Mouse (Mus musculus): ENCODE results near the gene Nuak1. TPM values are rescaled to one million over a fixed set of nuclear protein-coding genes. Genes with fewer than 3 reads are reported as not detected.

Nuak1 gene
- polyA plus RNA-seq, 1 experiment = 4.0 TPM

GRCm38 (mm10) chr10:84387338-84387737, 53.1 kb downstream of the Nuak1 start:
- TF ChIP-seq CTCF (IDR thresholded peaks at IDR 0.05; ENCODE audit: control insufficient read depth, insufficient read depth, low read length) (no peak), POLR2A (IDR thresholded peaks at IDR 0.05; ENCODE audit: borderline replicate concordance, control insufficient read depth, low read depth, low read length) (no peak)
- WGBS = 6% methylated on average over 4 of the region's 4 CpGs
- Histone ChIP-seq H3K4me3 (replicated peaks; ENCODE audit: control insufficient read depth, low read depth, low read length) (no peak overlapping the region), H3K4me1 (ENCODE audit: control insufficient read depth, insufficient read depth, low read length) (peaks cover 2% of the 10 kb centered on the region; the same call in 1 of the 2 replicates), H3K27ac (ENCODE audit: control insufficient read depth, insufficient read depth, low read depth, low read length, poor library complexity) (0 out of 2 replicates have a peak overlapping the region, but pooled peaks have one; percentile 22)

- no peak overlapping the region for H3K4me3 ChIP-seq (replicated peaks; ENCODE audit: control insufficient read depth, low read depth, low read length)
- no peak for TF ChIP-seq POLR2A (IDR thresholded peaks at IDR 0.05; ENCODE audit: borderline replicate concordance, control insufficient read depth, low read depth, low read length)
- TF ChIP-seq CTCF (IDR thresholded peaks at IDR 0.05; ENCODE audit: control insufficient read depth, insufficient read depth, low read length) = no peak
- no peak overlapping the region for H3K27ac ChIP-seq (ENCODE audit: control insufficient read depth, insufficient read depth, low read depth, low read length, poor library complexity)
- WGBS = 73% methylated on average over 13 of the region's 13 CpGs
- H3K4me1 ChIP-seq (ENCODE audit: control insufficient read depth, insufficient read depth, low read length) = peaks cover 2% of the 10 kb centered on the region; the same call in 1 of the 2 replicates
Measured at GRCm38 (mm10) chr10:84386625-84387242, 53.7 kb downstream of the Nuak1 start.

- 86% methylated on average over 3 of the region's 3 CpGs for WGBS
- TF ChIP-seq CTCF (IDR thresholded peaks at IDR 0.05; ENCODE audit: control insufficient read depth, insufficient read depth, low read length) = no peak
- TF ChIP-seq POLR2A (IDR thresholded peaks at IDR 0.05; ENCODE audit: borderline replicate concordance, control insufficient read depth, low read depth, low read length) = no peak
- no peak overlapping the region; the same call in 1 of the 2 replicates for H3K27ac ChIP-seq (ENCODE audit: control insufficient read depth, insufficient read depth, low read depth, low read length, poor library complexity)
- peaks cover 2% of the 10 kb centered on the region; the same call in 1 of the 2 replicates for H3K4me1 ChIP-seq (ENCODE audit: control insufficient read depth, insufficient read depth, low read length)
- H3K4me3 ChIP-seq (replicated peaks; ENCODE audit: control insufficient read depth, low read depth, low read length) = no peak overlapping the region
Measured at GRCm38 (mm10) chr10:84386214-84386613, 54.2 kb downstream of the Nuak1 start.

DNA sequence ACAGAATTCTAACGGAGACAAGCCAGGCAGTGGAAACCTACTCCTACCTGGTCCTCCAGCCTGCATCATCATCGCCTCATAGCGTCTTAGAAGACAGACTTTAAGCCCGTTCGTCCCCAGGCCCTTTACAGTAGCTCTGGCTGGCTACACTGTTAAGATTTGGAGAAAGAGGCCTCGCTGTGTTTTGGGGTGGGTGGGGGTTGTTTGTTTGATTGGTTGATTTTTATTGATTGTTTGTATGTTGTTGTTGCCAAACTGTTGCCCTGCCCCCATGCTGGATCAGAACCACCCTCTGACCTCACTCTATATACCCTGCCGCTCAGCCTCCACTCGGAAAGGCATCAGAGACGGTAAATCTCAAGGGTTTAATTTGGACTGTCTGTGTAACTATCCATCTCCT, 55.6 kb downstream of the Nuak1 start:
- TF ChIP-seq CTCF (IDR thresholded peaks at IDR 0.05; ENCODE audit: control insufficient read depth, insufficient read depth, low read length) (no peak), POLR2A (IDR thresholded peaks at IDR 0.05; ENCODE audit: borderline replicate concordance, control insufficient read depth, low read depth, low read length) (no peak)
- Histone ChIP-seq H3K4me3 (replicated peaks; ENCODE audit: control insufficient read depth, low read depth, low read length) (no peak overlapping the region), H3K27ac (ENCODE audit: control insufficient read depth, insufficient read depth, low read depth, low read length, poor library complexity) (no peak overlapping the region), H3K4me1 (ENCODE audit: control insufficient read depth, insufficient read depth, low read length) (peaks cover 2% of the 10 kb centered on the region; the same call in 1 of the 2 replicates)
- 82% methylated on average over 9 of the region's 9 CpGs for WGBS

DNA sequence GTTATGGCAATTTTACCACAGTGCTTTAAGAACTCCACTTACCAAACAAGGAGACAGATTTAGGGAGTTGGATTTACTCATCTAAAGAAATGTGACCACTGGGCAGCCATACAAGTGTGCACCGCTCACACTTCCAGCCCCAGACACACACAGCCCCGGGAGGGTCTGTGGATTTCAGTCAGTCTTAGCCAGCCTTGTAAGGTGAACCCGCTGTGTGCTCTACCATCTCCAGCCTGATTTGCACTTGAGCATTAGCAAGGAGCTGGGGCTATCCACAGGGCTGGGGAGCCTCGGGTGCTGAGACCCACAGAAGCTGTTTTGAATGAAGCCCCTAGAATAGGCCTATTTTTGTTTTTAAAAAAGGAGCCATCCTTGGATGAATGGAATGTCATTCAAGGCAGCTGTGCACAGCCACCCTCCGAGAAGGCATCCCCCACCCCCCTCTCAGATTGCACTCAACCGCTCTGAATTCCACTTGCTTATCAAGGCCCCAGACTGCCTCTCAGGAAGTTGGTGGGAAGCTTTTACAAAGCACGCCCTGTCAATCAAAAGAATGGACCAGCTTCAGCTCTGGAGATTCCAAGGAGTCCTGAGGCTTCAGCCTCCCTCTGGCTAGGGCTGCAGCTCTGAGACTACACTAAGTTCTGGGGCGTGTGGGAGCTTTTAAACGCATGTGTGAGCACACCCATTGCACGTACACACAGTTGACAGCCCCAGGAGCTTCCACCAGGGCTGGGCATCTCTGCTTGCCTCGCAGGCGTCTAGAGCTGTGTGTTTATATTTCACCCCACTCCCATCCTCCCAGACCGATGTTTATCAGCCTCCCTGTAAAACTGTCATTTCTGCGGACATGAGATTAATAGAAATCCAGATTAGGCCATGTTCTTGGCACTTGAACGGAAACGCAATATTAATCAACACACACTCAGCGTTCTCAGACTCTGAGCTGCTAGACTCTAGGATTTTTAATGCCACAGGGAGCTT, 57.2 kb downstream of the Nuak1 start:
- Histone ChIP-seq H3K27ac (ENCODE audit: control insufficient read depth, insufficient read depth, low read depth, low read length, poor library complexity) (0 out of 2 replicates have a peak overlapping the region, but pooled peaks have one; percentile 2), H3K4me3 (replicated peaks; ENCODE audit: control insufficient read depth, low read depth, low read length) (no peak overlapping the region), H3K4me1 (ENCODE audit: control insufficient read depth, insufficient read depth, low read length) (peaks cover 2% of the 10 kb centered on the region; the same call in 1 of the 2 replicates)
- TF ChIP-seq POLR2A (IDR thresholded peaks at IDR 0.05; ENCODE audit: borderline replicate concordance, control insufficient read depth, low read depth, low read length) (no peak), CTCF (IDR thresholded peaks at IDR 0.05; ENCODE audit: control insufficient read depth, insufficient read depth, low read length) (no peak)
- WGBS = 17% methylated on average over 17 of the region's 17 CpGs

- H3K4me1 ChIP-seq (ENCODE audit: control insufficient read depth, insufficient read depth, low read length) = no peaks in the 10 kb centered on the region; the same call in 1 of the 2 replicates
- WGBS = 83% methylated on average over 2 of the region's 2 CpGs
- no peak overlapping the region for H3K4me3 ChIP-seq (replicated peaks; ENCODE audit: control insufficient read depth, low read depth, low read length)
- TF ChIP-seq POLR2A (IDR thresholded peaks at IDR 0.05; ENCODE audit: borderline replicate concordance, control insufficient read depth, low read depth, low read length) (no peak), CTCF (IDR thresholded peaks at IDR 0.05; ENCODE audit: control insufficient read depth, insufficient read depth, low read length) (no peak)
- H3K27ac ChIP-seq (ENCODE audit: control insufficient read depth, insufficient read depth, low read depth, low read length, poor library complexity) = no peak overlapping the region
Measured at GRCm38 (mm10) chr10:84381276-84381798, 59.1 kb downstream of the Nuak1 start.

DNA sequence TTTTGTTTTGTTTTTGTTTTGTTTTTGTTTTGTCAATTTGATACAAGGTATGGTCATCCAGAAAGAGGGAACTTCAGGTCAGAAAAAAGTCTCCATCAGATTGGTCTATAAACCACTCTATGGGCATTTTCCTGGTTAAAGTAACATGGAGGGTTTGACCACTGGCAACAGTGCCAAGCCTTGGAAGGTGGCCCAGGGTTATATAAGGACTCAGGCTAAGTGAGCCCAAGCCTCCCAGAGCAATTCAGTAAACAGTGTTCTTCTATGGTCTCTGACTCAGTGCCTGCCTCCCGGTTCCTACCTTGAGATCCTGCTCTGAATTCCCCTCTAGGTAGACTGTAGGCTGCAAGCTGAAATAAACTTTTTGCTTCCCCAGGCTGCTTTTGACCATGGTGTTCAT, 61.0 kb downstream of the Nuak1 start:
- no peaks in the 10 kb centered on the region; the same call in 1 of the 2 replicates for H3K4me1 ChIP-seq (ENCODE audit: control insufficient read depth, insufficient read depth, low read length)
- no peak overlapping the region for H3K27ac ChIP-seq (ENCODE audit: control insufficient read depth, insufficient read depth, low read depth, low read length, poor library complexity)
- TF ChIP-seq POLR2A (IDR thresholded peaks at IDR 0.05; ENCODE audit: borderline replicate concordance, control insufficient read depth, low read depth, low read length) (no peak), CTCF (IDR thresholded peaks at IDR 0.05; ENCODE audit: control insufficient read depth, insufficient read depth, low read length) (no peak)
- 71% methylated on average over 1 of the region's 1 CpGs for WGBS
- H3K4me3 ChIP-seq (replicated peaks; ENCODE audit: control insufficient read depth, low read depth, low read length) = no peak overlapping the region

DNA sequence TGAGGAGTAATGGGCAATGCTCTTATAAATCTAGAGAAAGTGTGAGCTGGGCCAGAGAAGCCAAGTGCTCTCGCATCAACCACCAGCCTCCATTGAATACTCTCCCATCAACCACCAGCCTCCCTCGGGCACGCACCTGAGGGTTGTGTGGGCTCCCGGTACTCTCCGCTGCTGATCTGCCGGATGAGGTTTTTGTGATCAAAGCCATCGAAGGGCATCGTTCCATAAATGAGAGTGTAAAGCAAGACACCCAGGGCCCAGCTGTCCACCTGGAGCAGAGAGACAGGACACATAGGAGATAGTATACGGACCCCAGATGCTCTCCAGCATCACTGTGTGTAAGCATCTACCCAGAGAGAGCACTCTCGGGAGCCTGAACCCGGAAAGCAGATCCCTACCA, 62.4 kb downstream of the Nuak1 start:
- H3K4me3 ChIP-seq (replicated peaks; ENCODE audit: control insufficient read depth, low read depth, low read length) = no peak overlapping the region
- no peak for TF ChIP-seq CTCF (IDR thresholded peaks at IDR 0.05; ENCODE audit: control insufficient read depth, insufficient read depth, low read length)
- no peak for TF ChIP-seq POLR2A (IDR thresholded peaks at IDR 0.05; ENCODE audit: borderline replicate concordance, control insufficient read depth, low read depth, low read length)
- WGBS = 86% methylated on average over 11 of the region's 11 CpGs
- H3K4me1 ChIP-seq (ENCODE audit: control insufficient read depth, insufficient read depth, low read length) = no peaks in the 10 kb centered on the region
- no peak overlapping the region for H3K27ac ChIP-seq (ENCODE audit: control insufficient read depth, insufficient read depth, low read depth, low read length, poor library complexity)
